Mouse (Mus musculus) lung, postnatal 0 days (tissue): ENCODE measurements around the gene Stim1.

Experiments
- CTCF ChIP-seq: IDR thresholded peaks from 2 replicates; pipeline ENCODE4 v1.5.1; 2016; ENCODE audit warnings: antibody characterized with exemption, mild to moderate bottlenecking
- EP300 ChIP-seq: IDR thresholded peaks from 2 replicates; pipeline ENCODE4 v1.6.1; 2016; ENCODE audit warnings: antibody characterized with exemption, mild to moderate bottlenecking, control low read depth

GRCm38 (mm10) chr7:102442432-102442831 lies 174.8 kb downstream of the Stim1 start:
- no peak for TF ChIP-seq CTCF
- TF ChIP-seq EP300, result no peak
